Mouse (Mus musculus): Measurements from ENCODE around the gene Pard6b.

- no peak for TF ChIP-seq CTCF (conservative IDR thresholded peaks at IDR 0.05 in 1 of 2, IDR thresholded peaks at IDR 0.05 in 1 of 2; ENCODE audit: low read depth in 2 of 2, low read length in 2 of 2)
- TF ChIP-seq ZKSCAN1 (IDR thresholded peaks at IDR 0.05; ENCODE audit: borderline replicate concordance, low read depth, low read length): no peak
- no peak for TF ChIP-seq NELFE (IDR thresholded peaks at IDR 0.05; ENCODE audit: low read depth, low read length)
- no peak for TF ChIP-seq POLR2A (IDR thresholded peaks at IDR 0.05; ENCODE audit: low read depth, low read length)
- no peak for TF ChIP-seq EP300 (IDR thresholded peaks at IDR 0.05; ENCODE audit: low read length)
- no peak for TF ChIP-seq TCF12 (IDR thresholded peaks at IDR 0.05; ENCODE audit: low read depth, low read length)
- TF ChIP-seq SMC3 (IDR thresholded peaks at IDR 0.05; ENCODE audit: low read depth, low read length): no peak
- TF ChIP-seq MAX (IDR thresholded peaks at IDR 0.05; ENCODE audit: low read length): no peak
- no peak for TF ChIP-seq HCFC1 (IDR thresholded peaks at IDR 0.05; ENCODE audit: low read depth, low read length)
Observed at GRCm38 (mm10) chr2:168096487-168096886, 15.7 kb downstream of the Pard6b start.

Measured in CH12.LX (cell line).